Mouse (Mus musculus) frontal cortex, postnatal 10 days (tissue): ENCODE measurements at regions not wholly inside any gene's neighbourhood (a gene's known extent, or its start where the extent isn't known, plus 50 kb on each side); places are given as distances from the start of the nearest gene placed in this dataset.

Source experiments
- DNase-seq, 2 experiments: peaks; one replicate each; pipeline ENCODE4 v3.0.0; 2022; ENCODE audit warnings: low spot score in 2 of 2, mixed read lengths in 1 of 2

DNA sequence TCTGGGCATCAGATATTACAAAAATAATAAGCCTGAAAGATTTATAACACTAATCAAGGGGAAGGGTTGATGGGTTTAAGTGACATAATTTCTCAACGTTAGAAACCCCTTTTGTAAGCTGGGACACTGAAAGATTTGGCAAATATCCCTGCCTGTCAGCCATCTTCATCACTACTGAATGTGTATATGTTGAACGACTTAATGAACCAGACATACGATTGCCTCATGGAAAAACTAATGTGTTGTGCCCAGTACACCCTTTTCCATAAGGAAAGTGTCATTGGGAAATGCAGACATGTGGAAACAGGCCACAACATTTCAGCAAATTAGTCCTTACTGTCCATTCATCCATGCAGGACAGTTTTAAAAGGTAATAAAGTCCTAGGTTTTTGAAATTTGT lies 240.7 kb upstream of the Prep start:
- no peak for DNase-seq

DNA sequence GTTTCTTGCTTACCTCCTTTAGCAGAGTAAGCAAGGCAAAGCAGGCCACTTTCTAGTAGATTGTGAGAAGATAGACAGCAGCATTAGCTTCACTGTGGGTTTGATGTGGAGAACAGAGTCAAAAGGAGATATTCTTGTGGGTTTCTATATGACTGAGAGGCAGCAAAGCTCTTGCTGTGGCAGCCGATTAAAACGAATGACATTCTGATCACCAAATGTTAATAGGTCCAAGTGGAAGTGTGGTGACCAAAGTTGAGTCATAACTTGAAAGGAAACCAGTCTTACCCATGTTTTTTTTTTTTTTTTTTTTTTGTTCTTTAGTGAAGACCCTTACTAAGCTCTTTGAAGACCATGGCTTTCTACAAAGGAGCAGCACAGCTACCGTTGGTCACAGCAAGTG lies 245.3 kb upstream of the Prep start:
- DNase-seq, result no peak

DNA sequence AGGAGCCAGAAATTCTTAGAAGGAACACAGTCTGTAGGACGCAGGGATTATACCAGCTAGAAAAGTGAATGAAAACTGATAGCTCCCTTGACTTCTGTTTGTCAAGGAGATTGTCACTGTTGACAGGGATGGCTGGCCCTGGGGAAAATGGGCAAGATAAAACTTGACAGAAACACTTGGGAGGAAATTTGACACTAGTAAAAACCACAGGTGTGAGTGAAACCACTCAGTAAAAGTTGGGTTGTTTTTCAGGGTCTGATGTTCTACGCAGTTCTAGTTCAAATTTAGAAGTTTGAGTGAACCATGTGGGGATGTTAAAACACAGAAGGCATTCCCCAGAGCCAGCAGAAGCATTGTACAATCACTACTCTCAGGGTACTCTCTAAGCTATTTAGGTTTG lies 246.6 kb upstream of the Prep start:
- DNase-seq, result no peak

DNA sequence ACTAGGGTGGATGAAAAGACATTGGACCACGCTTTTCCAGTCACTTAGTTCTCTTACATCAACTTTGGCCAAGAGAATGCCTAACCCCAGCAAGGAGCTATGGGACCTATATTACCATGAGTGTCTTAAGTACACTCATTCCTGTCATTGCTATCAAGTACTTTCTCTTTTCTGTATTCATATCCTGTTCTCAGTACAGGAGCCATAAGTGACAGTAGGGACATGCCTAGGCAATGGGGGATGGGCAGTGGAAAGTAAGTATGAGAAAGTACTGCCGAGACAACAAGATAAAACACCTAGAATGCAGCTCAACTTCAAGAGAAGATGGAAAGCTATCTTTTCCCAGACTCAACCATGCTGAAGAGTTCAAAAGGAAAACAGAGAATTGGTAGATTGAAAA lies 247.6 kb upstream of the Prep start:
- no peak for DNase-seq

DNA sequence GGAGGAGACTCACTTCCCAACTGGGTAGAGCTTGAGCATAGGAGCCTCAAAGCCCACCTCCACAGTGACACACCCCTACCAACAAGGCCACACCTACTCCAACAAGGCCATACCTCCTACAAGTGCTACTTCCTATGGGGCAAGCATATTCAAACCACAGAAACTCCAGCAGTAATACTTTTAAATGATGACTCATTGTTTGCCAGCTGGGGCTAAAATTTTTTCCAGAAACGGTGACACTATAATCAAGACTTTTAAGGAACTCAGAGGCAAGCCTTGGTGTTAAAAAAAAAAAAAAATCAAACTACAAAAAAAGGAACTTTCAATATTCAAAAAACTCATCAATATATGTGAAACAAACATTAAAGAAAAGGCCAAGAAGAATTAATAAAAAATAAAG lies 248.4 kb upstream of the Prep start:
- DNase-seq, result no peak

DNA sequence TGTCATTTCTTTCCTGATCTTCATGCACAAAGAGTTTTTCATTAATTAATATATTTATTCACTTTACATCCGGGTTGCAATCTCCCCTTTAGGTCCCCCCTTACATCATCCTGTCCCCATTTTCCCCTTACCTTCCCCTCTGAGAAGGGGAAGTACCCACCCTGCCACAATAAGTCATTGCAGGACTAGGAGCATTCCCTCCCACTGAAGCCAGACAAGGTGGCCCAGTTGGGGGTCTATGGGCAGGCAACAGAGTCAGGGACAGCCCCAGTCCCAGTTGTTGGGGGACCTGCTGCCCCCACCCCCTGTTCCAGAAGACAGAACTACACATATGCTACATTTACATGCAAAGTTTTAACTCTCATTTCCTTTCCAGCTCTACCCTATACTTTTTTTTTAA lies 267.9 kb upstream of the Prdm1 start:
- no peak for DNase-seq

DNA sequence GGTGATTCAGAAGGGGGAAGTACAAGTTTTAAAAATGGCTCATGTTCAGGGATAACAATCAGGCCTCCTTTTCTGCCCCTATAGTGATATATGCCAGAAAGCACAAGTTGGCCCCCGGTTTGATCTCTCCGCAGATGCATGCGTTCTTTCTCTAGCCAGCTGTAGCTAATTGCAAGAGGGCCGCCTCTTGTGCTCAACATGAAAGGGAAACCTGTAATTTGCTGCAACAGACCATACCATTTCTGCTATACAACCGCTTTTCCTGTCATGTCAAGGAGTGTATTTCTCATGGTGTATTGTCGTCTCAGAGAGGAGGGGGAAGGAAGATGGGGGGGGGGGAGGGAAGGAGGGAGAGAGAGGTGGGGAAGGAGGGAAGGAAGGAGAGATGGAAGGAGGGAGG lies 257.1 kb upstream of the Prdm1 start:
- DNase-seq, result no peak

DNA sequence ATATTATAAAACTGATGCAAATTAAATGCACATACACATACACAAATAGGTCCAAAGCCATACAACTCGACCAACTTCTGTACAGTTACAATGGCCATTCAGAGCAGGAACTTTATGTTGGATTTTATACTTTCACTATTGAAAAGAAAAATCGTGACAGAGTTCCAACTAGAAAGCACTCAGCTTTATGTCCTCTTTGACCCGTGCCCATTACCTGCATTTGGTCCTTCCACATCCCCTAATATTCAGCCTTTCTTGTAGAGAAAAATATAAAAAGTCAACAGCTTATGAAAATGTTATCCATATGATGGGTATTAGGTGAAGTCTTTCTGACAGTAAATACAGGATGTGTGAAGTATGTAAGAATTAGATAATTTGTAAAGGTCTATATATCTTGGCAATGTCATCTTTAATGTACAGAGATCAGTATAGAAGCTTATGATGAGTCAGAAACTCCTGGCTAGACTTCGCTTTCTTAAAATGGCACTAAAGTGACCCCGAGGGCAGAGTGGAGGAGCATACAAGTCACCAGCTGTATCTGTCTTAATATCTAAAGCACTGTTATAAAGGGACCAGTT lies 252.2 kb upstream of the Prdm1 start:
- DNase-seq, result no peak

DNA sequence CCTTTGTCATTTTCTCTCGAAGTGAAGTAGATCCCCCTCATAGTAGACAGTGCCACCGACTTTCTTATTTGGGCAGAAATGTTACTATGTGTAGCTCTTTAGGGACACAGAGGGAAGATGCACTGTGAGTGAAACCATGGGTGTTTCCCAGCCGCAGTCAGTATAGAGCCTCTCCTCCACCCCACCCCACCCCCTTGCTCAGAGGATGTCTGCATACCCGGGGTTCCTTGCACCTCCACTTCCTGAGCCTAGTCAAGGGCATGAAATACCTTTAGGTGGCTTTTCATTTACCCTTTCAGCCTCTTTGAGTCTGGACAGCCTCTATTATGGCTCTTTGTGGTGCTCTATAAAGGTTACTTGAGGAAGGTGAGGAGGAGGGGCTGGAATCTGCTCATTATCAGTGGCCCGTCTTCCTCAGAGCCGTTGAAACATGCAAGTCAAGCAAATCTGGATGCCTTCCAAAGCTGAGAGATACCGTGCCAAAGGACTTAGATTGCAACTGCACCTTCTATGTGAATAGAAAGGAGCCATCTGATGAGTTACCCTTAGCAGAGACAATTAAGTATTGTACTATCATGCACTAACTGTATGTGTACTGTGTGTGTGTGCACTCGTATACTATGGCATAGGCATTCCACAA lies 251.4 kb upstream of the Prdm1 start:
- no peak for DNase-seq

DNA sequence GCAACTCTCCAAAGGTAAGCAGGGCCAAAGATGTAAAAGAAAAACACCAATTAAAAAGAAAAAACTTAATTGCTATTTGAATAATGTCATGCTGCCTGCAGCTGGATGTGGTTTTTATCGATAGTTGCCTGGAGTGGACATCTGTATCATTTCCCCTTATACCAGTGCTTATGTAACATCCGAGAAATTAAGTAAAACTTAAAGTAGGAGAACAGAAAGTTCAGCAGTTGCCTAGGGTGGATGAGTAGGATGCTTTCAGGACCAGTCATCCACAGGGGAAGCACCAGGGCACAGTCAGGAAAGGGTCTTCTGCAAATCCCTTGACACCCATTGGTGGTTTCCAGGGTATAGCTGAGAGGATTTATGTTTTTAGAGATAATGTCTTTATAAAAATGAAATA lies 248.9 kb upstream of the Prdm1 start:
- DNase-seq, result no peak

DNA sequence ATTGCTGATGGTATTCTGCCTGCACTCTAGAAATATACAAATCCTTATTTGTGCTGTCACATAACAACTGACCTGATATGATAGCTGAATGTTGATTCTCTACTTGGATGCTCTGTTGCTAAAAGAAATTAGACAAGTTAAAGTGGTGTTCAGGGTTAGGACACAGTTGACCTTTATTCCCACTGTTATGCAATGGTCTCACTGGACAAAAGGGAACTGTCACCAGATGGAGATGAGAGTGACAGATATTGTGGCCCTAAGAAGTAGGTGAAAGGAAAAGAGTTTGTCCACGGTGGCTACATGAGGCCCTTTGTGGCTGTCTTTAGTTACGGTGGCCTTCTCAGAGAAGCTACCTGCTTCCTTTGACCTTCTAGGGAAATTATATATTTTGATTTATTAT lies 247.9 kb upstream of the Prdm1 start:
- DNase-seq, result no peak

DNA sequence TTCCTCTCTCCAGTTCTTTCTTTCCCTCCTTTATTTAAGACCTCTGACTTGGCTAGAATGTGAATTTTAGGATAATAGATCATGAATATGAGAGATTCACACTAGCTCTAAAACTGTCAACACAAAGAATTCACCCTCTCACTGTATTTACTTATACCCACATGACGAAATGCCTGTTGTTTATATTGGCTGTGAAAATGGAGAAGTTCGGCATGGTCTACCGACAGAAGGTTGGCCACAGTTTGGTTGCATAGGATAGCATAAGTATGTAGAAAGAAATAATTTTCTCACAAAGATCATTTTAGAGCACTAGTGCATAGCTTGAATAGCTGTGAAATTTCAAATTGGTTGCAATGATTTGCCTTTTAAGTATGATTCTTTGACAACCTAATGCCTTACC lies 237.2 kb upstream of the Prdm1 start:
- DNase-seq, result no peak

DNA sequence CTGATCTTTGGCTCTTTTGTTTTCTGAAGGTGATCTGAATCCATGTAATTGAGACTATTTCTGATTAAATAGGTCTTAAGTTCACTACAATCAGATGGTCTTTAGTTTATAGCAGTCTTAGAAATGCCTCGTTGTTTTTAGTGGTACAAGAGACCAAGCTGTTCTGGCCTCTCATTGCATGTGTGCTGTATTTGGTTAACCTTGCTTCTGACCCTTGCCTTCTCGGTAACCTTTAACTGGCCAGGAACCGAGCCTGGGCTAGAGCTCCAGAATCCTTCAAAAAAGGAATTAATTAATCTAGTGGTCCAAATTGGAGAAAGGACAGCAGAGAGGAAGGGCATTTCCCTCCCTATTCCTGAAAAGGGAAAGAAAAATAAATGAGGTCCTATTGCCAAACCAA lies 234.8 kb upstream of the Prdm1 start:
- DNase-seq, result no peak

DNA sequence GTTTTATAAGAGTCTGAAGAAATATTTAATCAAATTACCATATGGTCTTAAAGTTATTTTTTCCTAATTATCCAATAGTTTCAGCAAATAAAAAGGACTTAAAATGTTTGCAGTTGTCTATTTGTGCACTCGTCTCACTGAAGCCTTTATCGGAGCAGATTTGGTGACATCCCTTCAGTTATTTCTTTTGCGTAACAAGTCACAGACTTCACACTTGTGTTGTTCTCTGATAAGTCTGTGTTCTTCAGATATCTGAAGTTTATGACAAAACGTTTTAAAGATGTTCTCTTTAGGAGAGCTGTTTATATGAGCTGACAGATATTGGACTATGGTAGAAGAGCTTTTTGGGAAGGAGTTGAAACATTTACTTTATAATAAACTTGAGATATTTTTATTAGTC lies 233.8 kb upstream of the Prdm1 start:
- DNase-seq, result no peak

DNA sequence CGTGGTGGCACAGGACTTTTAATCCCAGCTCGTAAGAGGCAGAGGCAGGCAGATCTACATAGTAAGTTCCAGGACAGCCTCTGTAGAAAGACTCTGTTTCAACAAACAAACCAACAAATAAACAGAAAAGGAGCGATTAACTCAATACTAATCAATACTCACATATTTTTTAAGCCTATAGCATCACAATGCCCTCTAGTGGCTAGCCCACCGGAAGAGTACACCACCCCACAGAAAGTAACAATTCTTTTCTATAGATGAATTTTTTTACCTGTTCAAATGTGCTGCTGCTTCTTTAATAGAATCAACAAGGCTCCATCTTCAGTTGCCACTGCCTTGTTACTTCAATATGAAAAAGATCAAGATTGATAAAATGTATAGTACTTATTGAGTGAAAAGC lies 233.0 kb upstream of the Prdm1 start:
- no peak for DNase-seq

DNA sequence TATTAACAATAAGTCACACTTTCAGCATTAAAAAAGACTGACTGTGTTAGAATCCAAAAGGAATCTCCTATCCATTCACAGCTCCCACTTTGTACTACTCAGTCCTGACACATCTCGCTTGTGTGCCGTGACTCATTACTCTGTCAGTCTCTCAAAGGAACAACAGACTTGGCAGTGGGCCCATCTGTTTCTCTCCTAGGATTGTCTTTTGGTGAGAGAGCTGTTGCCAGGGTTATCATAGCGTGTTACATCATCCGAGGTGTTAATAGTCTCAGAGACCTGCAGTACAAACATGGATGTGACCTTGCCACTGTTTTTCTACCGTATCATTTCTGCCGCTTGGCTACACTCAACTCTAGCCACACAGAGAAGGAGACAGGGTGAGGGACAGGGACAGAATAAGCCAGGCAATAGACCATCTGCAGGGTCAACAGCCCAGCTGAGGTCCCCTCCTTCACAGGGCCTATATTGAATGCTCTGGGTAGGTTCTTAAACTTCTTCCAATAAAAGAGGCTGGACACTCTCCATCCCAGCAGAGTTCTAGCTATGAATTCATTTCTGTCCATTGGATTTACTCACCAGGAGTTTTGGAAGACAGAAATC lies 227.2 kb upstream of the Prdm1 start:
- DNase-seq, result peak; percentile 7 to 12

DNA sequence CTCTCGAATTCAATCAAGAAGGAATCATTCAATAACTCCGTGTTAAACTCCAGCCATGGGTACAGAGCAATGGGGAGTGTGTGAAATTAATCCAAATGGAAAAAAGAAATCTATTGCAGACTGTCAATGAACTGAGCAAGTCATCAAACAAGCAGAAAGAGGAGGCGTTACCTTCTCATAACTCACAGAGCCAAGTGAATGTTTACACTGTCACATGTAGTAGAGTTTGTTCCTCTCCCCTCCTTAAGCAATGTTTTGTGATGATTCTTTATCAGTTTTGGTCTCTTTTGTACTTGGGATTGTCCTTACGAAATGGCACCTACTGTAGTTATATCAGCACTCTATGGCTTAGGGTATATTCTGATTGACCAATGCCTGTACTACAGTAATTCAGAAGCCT lies 226.6 kb upstream of the Prdm1 start:
- no peak for DNase-seq

DNA sequence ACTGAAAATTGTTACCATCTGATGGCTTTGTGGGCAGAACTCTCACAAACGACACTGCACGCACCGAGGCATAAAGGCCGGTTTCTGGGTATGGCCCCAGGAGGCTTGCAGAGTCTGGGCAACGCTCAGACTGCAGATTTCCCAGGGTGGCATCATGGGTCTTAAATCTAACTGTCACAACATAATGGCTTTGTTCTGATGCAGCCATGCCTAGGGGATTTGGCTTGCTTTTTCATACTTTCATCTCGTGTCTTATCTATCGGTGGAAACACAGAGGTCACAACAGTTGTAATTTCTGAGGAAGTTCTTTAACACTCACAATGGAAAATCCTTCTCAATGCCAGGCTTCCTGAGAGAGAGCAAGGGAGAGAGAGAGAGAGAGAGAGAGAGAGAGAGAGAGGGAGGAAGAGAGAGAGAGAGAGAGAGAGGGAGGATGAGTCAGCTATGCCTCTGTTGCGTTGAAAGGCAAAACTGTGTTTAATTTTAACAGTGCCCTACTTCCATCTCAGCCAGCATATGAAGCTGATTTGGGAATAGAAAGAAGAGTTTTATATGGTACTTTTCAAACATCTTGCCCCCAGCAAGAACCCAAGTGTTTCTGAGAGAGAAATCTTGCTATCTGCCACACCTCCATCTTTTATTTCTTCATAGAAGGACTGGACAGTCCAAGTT lies 224.6 kb upstream of the Prdm1 start:
- DNase-seq, result no peak

DNA sequence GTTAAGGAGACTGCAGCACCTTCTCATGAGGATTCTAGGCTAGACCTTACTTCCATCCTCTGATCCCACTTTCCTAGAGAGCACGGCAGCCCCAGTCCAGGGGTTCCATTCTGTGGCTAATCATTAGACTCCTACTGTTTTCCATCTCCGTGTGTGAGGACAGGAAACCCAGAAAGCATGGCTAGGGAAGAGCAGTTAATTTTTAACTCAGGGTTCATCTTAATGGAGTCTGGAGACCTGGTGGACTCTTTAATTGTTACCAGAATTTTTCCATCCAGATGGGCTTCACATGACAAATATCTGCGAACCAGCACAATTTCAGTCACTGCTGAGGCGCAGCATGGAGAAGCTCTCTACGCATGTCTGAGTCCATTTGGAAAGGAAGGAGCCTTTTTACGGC lies 222.8 kb upstream of the Prdm1 start:
- DNase-seq, result no peak

DNA sequence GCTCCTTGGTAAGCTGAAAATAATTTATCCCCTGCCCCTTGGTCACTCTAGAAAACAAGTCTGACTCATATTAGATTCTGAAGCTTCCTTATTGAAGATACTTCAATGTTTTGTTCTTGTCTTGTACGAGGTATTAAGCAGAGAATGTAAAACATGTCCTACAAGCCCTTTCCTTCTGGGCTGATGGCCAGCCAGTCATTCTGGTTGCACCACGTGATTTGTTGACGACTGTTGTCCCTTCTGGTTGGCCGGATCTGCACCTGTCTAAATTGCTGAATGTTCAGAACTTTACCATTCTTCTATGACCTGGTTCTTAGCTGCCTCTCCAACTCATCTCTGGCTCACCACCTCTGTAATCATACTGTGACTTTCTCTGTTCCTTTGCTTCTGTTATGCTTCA lies 220.9 kb upstream of the Prdm1 start:
- no peak for DNase-seq

DNA sequence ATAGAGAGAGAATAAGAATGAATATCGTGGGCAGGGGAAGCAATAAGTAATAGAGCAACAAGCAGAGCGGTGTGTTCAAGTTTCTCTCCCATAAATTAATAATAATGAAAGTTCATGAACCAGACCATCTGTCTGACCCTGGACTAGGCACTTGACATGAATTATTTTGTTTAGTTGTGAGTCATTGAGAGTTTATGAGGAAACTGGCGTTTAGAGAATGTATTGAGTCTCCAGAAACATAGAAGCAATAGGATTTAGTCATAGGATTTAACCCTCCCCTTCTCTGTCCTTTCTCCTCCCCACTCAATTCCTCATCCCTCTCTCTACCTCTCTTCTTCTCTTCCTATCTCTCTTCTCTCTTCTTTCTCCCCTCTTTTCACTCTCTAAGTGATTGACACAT lies 219.1 kb upstream of the Prdm1 start:
- DNase-seq, result no peak

DNA sequence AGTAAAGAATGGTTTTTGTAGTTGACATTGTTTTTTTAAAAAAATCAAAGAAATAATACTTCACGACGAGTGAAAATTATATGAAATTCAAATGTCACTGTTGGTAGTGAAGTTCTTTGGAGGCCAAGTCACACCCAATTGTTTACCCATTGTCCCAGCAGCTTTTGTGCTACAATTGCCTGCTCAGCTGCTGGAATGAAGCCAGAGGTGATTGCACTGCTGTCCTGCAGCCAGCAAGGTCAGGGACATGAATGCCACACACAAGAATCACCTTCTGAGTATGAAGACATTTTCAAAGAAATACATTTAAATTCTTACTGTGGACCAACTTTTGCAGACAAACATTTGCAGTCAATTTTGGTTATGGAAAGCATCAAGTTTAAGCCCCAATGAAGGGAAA lies 215.9 kb upstream of the Prdm1 start:
- DNase-seq, result no peak

DNA sequence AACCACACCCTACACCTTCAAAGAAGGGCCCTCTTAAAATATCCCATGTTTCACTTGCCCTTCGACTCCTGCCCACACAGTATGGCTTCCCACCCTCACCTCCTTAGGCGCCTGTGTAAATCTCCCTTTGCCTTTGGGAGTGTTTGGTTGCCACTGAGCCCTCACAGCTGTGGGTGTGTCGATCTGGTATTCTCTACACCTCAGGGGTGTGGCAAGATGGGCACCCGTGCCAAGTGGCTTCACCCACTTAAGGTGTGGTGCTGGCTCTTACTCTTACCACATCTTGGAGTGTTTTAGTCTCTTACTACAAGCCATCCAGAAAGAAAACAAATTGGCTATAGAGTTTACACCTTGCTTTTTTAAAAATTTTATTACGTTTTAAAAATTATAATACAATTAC lies 205.3 kb upstream of the Prdm1 start:
- no peak for DNase-seq
